Mouse (Mus musculus) forebrain, embryonic 10.5 days (tissue): ENCODE measurements around the gene Ubtf. TPM values are rescaled to one million over a fixed set of nuclear protein-coding genes. Genes with fewer than 3 reads are reported as not detected.

Experiments
- DNase-seq: peaks from one replicate; pipeline ENCODE4 v3.0.0-alpha.2; 2017; ENCODE audit warnings: low spot score; ENCODE audit errors: extremely low spot score
- H3K27ac ChIP-seq: fragments of 300-500 bp; sonication (generic); 2 replicates; pipeline ENCODE4 v1.5.1; 2016; ENCODE audit warnings: mild to moderate bottlenecking
- H3K27me3 ChIP-seq: fragments of 300-500 bp; sonication (generic); 2 replicates; pipeline ENCODE4 v1.6.1; 2016; ENCODE audit warnings: mild to moderate bottlenecking; ENCODE audit not compliant: poor library complexity, severe bottlenecking
- H3K36me3 ChIP-seq: fragments of 300-500 bp; sonication (generic); replicated peaks from 2 replicates; pipeline ENCODE4 v1.6.1; 2016; ENCODE audit warnings: mild to moderate bottlenecking, moderate library complexity
- H3K4me1 ChIP-seq: fragments of 300-500 bp; sonication (generic); 2 replicates; pipeline ENCODE4 v1.6.1; 2016
- H3K4me3 ChIP-seq: fragments of 300-500 bp; sonication (generic); 2 replicates; pipeline ENCODE4 v1.5.1; 2016; ENCODE audit warnings: mild to moderate bottlenecking, moderate library complexity
- H3K9me3 ChIP-seq: fragments of 300-500 bp; sonication (generic); 2 replicates; pipeline ENCODE4 v1.6.1; 2016; ENCODE audit warnings: mild to moderate bottlenecking, moderate library complexity
- WGBS: fragments of 180-500 bp; shearing (Covaris S2); methylation state at CpG from one replicate; pipeline ENCODE4 v1.1.7; 2016; 5-methylcytosine and 5-hydroxymethylcytosine counted together
- polyA plus RNA-seq: library from polyadenylated mRNA; unstranded; fragments of >200 nt; fragmentation: Nextera tagmentation; extraction: Ambion mirVana; gene quantifications from 2 replicates; pipeline ENCODE4 v1.2.1, GENCODE M21; 2016

Gene Ubtf
- polyA plus RNA-seq, 1 experiment from 2014 or later: 95.5 TPM

DNA sequence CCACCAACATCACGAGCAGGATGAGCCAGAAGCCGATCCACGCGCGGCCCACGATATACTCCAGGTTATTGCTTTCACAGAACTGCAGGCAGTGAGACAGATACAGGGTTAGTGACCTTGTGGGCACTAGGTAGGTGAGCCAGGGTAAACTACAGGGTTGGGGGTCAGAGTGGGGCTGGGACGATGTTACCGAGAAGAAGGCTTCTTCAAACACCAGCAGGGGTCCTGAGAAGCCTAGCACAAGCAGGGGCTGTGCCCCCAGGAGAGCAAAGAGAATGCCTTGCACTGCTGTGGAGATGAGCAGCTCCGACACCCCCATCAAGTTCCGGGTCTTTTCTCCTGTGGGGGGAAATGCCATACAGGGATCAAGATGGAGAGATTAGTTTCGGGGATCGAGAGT is 36.6 kb upstream of the Ubtf start:
- 89% methylated on average over 12 of the region's 12 CpGs for WGBS
- H3K9me3 ChIP-seq: no peaks in the 10 kb centered on the region
- peaks cover 7% of the 10 kb centered on the region; the same call in 1 of the 2 replicates for H3K27me3 ChIP-seq
- H3K4me3 ChIP-seq: no peak overlapping the region
- no peak for DNase-seq
- no peak overlapping the region for H3K27ac ChIP-seq
- 0 out of 2 replicates have a peak, but pooled peaks cover 5% of the 10 kb centered on the region for H3K4me1 ChIP-seq
- H3K36me3 ChIP-seq: no peaks in the 10 kb centered on the region

DNA sequence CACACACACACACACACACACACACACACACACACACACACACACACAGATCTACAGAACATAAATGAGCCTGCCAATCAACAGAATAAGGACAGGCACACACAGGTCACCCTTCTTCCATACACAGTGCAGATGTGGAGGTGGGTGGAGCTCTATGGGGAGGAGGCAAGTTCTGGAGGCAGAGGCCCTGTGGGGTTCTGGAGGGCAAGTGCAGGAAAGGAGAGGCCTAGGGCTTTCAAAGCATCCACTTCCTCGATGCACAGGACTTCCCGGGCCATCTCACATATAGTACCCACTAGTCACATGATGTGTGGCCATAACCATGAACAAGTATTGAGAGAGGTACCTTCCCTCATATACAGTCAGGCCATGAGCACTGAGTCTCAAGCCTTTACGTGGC is 36.0 kb upstream of the Ubtf start:
- Histone ChIP-seq H3K36me3 (no peaks in the 10 kb centered on the region), H3K4me1 (0 out of 2 replicates have a peak, but pooled peaks cover 5% of the 10 kb centered on the region), H3K27me3 (peaks cover 7% of the 10 kb centered on the region; the same call in 1 of the 2 replicates), H3K9me3 (no peaks in the 10 kb centered on the region), H3K4me3 (no peak overlapping the region), H3K27ac (no peak overlapping the region)
- no peak for DNase-seq
- WGBS: 91% methylated on average over 3 of the region's 3 CpGs

- no peaks in the 10 kb centered on the region for H3K9me3 ChIP-seq
- H3K4me1 ChIP-seq: 0 out of 2 replicates have a peak, but pooled peaks cover 5% of the 10 kb centered on the region
- peaks cover 4% of the 10 kb centered on the region; the same call in 1 of the 2 replicates for H3K27me3 ChIP-seq
- no peak for DNase-seq
- H3K36me3 ChIP-seq: no peaks in the 10 kb centered on the region
- peak overlapping the region; percentile 33; the same call in 1 of the 2 replicates for H3K27ac ChIP-seq
- H3K4me3 ChIP-seq: no peak overlapping the region
- 52% methylated on average over 8 of the region's 8 CpGs for WGBS
Observed at GRCm38 (mm10) chr11:102353021-102353431, 33.5 kb upstream of the Ubtf start.

GRCm38 (mm10) chr11:102352378-102352777 is 32.8 kb upstream of the Ubtf start:
- Histone ChIP-seq H3K36me3 (no peaks in the 10 kb centered on the region), H3K4me3 (no peak overlapping the region), H3K27ac (no peak overlapping the region), H3K27me3 (no peaks in the 10 kb centered on the region; the same call in 1 of the 2 replicates), H3K4me1 (0 out of 2 replicates have a peak, but pooled peaks cover 5% of the 10 kb centered on the region), H3K9me3 (no peaks in the 10 kb centered on the region)
- 51% methylated on average over 5 of the region's 5 CpGs for WGBS
- no peak for DNase-seq

GRCm38 (mm10) chr11:102350981-102351523 is 31.5 kb upstream of the Ubtf start:
- no peaks in the 10 kb centered on the region for H3K36me3 ChIP-seq
- peaks cover 11% of the 10 kb centered on the region; the same call in 1 of the 2 replicates for H3K4me1 ChIP-seq
- H3K4me3 ChIP-seq: no peak overlapping the region
- WGBS: 91% methylated on average over 17 of the region's 17 CpGs
- no peak overlapping the region for H3K27ac ChIP-seq
- H3K9me3 ChIP-seq: no peaks in the 10 kb centered on the region
- DNase-seq: no peak
- no peaks in the 10 kb centered on the region; the same call in 1 of the 2 replicates for H3K27me3 ChIP-seq

DNA sequence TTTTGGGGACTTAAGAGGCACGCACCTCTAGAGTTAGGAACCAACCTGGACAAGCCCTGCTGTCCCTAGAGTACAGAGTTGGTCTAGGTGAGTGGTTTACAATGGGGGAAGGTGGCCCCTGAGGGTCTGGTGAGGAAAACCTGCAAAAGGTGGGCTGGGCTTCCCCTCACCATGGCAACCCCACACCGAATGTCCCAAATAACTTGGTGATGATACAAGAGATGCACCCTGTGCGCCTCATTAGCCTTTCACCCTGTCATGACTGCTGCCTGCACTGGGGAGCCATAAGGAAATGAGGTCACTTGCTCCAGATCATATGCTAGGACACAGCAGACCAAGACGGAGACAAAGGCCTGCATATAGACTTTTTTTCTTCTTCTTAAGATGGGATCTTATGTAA is 30.9 kb upstream of the Ubtf start:
- Histone ChIP-seq H3K9me3 (no peaks in the 10 kb centered on the region), H3K4me3 (no peak overlapping the region), H3K27ac (no peak overlapping the region), H3K36me3 (no peaks in the 10 kb centered on the region), H3K27me3 (no peaks in the 10 kb centered on the region; the same call in 1 of the 2 replicates), H3K4me1 (peaks cover 11% of the 10 kb centered on the region; the same call in 1 of the 2 replicates)
- 89% methylated on average over 4 of the region's 4 CpGs for WGBS
- no peak for DNase-seq

GRCm38 (mm10) chr11:102349189-102349954 is 29.8 kb upstream of the Ubtf start:
- Histone ChIP-seq H3K27ac (no peak overlapping the region), H3K4me3 (no peak overlapping the region), H3K27me3 (no peaks in the 10 kb centered on the region; the same call in 1 of the 2 replicates), H3K4me1 (peaks cover 11% of the 10 kb centered on the region; the same call in 1 of the 2 replicates), H3K36me3 (no peaks in the 10 kb centered on the region), H3K9me3 (no peaks in the 10 kb centered on the region)
- no peak for DNase-seq
- WGBS: 86% methylated on average over 3 of the region's 3 CpGs

DNA sequence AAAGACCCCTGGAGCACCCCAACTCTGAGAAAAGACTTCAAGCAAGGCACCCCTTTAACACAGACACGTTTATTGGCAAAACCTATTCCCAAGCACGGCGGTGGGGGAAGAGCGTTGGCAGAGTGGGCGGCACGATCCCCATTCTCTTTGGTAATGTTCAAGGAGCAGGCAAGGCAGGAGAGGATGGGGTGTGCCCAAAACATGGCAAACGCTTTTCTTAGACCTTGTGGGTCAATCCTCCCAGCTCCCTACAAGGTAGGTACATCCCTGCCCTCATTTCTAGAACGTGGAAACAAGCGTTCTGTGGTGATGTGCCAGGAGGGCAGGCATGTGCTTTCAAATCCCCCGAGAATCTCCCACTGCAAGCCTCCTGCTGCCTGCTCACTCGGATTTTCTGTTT is 29.2 kb upstream of the Ubtf start:
- no peak for DNase-seq
- WGBS: 89% methylated on average over 11 of the region's 11 CpGs
- Histone ChIP-seq H3K36me3 (no peaks in the 10 kb centered on the region), H3K27me3 (no peaks in the 10 kb centered on the region; the same call in 1 of the 2 replicates), H3K27ac (no peak overlapping the region), H3K9me3 (no peaks in the 10 kb centered on the region), H3K4me1 (peaks cover 11% of the 10 kb centered on the region; the same call in 1 of the 2 replicates), H3K4me3 (no peak overlapping the region)

- WGBS: 92% methylated on average over 7 of the region's 7 CpGs
- Histone ChIP-seq H3K4me3 (no peak overlapping the region), H3K27me3 (no peaks in the 10 kb centered on the region; the same call in 1 of the 2 replicates), H3K4me1 (peaks cover 11% of the 10 kb centered on the region; the same call in 1 of the 2 replicates), H3K27ac (no peak overlapping the region), H3K9me3 (no peaks in the 10 kb centered on the region), H3K36me3 (no peaks in the 10 kb centered on the region)
- DNase-seq: no peak
Observed at GRCm38 (mm10) chr11:102348101-102348585, 28.6 kb upstream of the Ubtf start.

DNA sequence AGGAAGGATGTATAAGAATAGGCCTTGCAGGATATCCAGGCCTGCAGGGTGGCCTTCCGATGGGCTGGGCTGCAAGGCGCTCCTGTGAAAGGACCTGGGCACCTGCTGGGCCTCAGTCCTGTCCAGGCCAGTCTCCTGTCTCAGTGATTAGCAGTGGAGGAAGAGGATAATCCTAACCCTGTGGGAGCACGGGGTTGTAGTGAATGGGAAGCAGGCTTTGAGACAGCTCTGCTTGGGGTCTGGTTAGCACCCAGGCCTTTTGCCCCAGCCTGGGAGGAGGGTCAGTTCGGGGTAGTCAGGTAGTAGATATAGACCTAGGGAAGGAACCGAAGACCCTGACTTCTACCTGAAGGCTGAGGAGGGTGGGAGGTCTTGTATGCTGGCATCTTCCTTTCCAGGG is 28.1 kb upstream of the Ubtf start:
- WGBS: 46% methylated on average over 5 of the region's 5 CpGs
- Histone ChIP-seq H3K36me3 (no peaks in the 10 kb centered on the region), H3K4me1 (peaks cover 8% of the 10 kb centered on the region; the same call in 1 of the 2 replicates), H3K27me3 (no peaks in the 10 kb centered on the region), H3K9me3 (no peaks in the 10 kb centered on the region), H3K27ac (no peak overlapping the region), H3K4me3 (no peak overlapping the region)
- no peak for DNase-seq

DNA sequence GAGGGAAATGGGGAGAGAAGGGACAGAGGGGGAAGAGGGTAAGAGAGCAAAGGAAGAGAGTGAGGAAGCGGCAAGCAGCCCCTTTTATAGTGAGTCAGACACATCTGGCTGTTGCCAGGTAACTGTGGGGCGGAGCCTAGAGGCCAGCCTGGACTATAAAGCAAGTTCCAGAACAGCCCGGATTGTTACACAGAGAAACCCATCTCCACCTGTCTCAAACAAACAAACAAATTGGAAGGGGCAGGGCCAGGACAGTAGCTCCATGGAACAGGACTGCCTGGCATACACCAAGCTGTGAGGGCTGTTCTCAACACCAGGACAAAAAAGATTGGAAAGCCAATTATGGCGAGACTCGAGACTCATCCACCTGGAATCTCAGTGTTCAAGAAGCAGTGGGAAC is 27.4 kb upstream of the Ubtf start:
- no peaks in the 10 kb centered on the region for H3K27me3 ChIP-seq
- no peaks in the 10 kb centered on the region for H3K36me3 ChIP-seq
- H3K27ac ChIP-seq: no peak overlapping the region
- no peaks in the 10 kb centered on the region for H3K9me3 ChIP-seq
- peaks cover 6% of the 10 kb centered on the region; the same call in 1 of the 2 replicates for H3K4me1 ChIP-seq
- no peak overlapping the region for H3K4me3 ChIP-seq
- no peak for DNase-seq
- WGBS: 79% methylated on average over 5 of the region's 5 CpGs

DNA sequence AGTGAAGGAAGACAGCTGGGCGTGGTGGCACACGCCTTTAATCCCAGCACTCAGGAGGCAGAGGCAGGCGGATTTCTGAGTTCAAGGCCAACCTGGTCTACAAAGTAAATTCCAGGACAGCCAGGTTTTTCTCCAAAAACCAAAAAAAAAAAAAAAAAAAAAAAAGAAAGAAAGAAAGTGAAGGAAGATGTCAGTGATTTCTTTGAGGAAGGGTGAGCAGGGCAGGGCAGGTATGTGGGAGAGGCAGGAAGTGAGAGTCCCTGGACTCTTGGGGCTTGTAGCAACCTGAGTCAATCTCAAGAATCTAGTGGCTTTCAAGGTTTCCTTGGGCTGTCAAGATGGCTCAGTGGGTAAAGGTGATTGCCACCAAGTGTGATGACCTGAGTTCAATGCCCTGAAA is 24.9 kb upstream of the Ubtf start:
- no peak for DNase-seq
- Histone ChIP-seq H3K36me3 (no peaks in the 10 kb centered on the region), H3K4me1 (peaks cover 6% of the 10 kb centered on the region; the same call in 1 of the 2 replicates), H3K9me3 (no peaks in the 10 kb centered on the region), H3K27ac (no peak overlapping the region), H3K4me3 (no peak overlapping the region), H3K27me3 (no peaks in the 10 kb centered on the region)
- WGBS: 92% methylated on average over 3 of the region's 3 CpGs

DNA sequence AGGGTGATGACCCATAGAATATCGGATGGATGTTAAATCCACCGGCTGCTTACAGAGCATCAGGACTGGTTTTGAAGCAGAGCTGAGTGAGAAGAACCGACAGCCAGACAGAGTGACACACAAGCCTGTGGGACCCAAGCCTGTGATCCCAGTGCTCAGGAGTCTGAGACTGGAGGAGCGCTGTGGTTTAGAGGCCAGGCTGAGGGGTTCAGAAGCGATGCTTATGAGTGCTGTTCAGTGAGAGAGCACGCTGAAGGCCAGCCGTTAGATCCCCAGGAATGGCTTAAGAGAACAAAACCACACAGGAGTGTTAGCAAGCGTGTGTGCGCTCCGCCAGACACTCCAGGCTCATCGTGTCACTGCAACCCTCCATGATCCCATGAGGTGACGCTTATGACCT is 23.2 kb upstream of the Ubtf start:
- DNase-seq: no peak
- Histone ChIP-seq H3K4me3 (no peak overlapping the region), H3K9me3 (no peaks in the 10 kb centered on the region), H3K27ac (no peak overlapping the region), H3K36me3 (no peaks in the 10 kb centered on the region), H3K27me3 (no peaks in the 10 kb centered on the region), H3K4me1 (peaks cover 6% of the 10 kb centered on the region; the same call in 1 of the 2 replicates)
- 64% methylated on average over 12 of the region's 12 CpGs for WGBS
